Mouse (Mus musculus) 3134 (cell line): ENCODE results near the gene Slpi.
"Not testable (repeated sequence)": the region's sequence is repeated elsewhere in the genome, so short reads cannot be mapped to it uniquely, and the experiment has no call there.

Experiments used
- DNase-seq: peaks from one replicate; pipeline ENCODE4 v3.0.0-alpha.2; 2011; ENCODE audit warnings: low spot score; ENCODE audit not compliant: insufficient read length; ENCODE audit errors: extremely low read depth

Slpi gene

GRCm38 (mm10) chr2:164315460-164315859 is 73.4 kb downstream of the Slpi start:
- DNase-seq, result not testable (repeated sequence)

- DNase-seq, result no peak
These were observed 76.3 kb downstream of the Slpi start for GRCm38 (mm10) chr2:164312599-164312998.
